Mouse (Mus musculus): Measurements from ENCODE around the gene Sv2c. TPM values are rescaled to one million over a fixed set of nuclear protein-coding genes. Genes with fewer than 3 reads are reported as not detected.
"Not testable (repeated sequence)": the region's sequence is repeated elsewhere in the genome, so short reads cannot be mapped to it uniquely, and the experiment has no call there.

Gene Sv2c
- polyA plus RNA-seq, 1 experiment, result 0.04 TPM

DNA sequence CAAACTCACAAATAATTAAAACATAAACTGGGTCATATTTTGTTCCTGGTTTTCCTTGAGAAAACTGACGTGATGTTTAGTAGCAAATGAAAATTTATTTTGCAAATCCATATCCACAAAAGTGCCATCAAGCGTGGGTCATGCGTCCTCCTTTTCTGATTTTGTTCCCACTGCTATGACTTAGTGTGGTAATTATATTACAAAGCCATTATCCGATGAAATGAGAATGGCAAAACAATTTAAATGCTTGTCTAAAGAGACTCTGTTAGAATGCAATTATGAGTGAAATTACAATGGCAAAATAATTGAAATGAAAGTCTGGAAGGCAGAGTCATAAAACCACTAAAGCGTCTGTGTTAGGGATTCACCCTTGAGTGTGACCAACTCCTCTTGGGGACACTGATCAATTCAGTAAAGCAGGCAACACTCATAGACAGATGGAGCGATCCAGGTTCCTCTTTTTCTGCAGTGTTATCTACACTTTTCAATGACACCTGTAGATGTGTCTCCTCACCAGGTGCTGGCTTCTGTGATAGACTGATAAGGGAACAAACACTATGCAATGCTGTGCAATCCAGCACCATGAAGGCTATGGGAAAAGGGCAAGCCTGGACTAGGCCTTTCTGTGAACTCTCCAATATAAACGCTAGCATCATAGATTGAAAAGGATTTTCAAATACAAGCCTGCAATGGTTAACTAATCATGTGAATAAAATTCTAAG is 46.6 kb downstream of the Sv2c start:
- H3K79me2 ChIP-seq (ENCODE audit: control insufficient read depth, insufficient read depth), result no peaks in the 10 kb centered on the region
- H3K4me3 ChIP-seq (ENCODE audit: insufficient read depth, poor library complexity, severe bottlenecking), result no peak overlapping the region
- no peaks in the 10 kb centered on the region for H3K36me3 ChIP-seq (ENCODE audit: control insufficient read depth, insufficient read depth)
- H3ac ChIP-seq (ENCODE audit: control insufficient read depth, insufficient read length, low read depth), result no peak overlapping the region
- TF ChIP-seq MYOD1 (IDR thresholded peaks at IDR 0.05; ENCODE audit: control insufficient read depth, insufficient read length, low read depth), result no peak
- no peak for TF ChIP-seq MYOG (IDR thresholded peaks at IDR 0.05; ENCODE audit: control insufficient read depth, extremely low read depth, insufficient read length)
- TF ChIP-seq CTCF (IDR thresholded peaks at IDR 0.05; ENCODE audit: control insufficient read depth, insufficient read depth, insufficient read length), result no peak
- no peak for TF ChIP-seq USF1 (IDR thresholded peaks at IDR 0.05; ENCODE audit: low read depth)
- no peak for TF ChIP-seq CEBPB (IDR thresholded peaks at IDR 0.05; ENCODE audit: low read depth)
- no peak for TF ChIP-seq MAX (IDR thresholded peaks at IDR 0.05)
- TF ChIP-seq FOSL1 (IDR thresholded peaks at IDR 0.05; ENCODE audit: insufficient read depth, low read length, poor library complexity, severe bottlenecking), result no peak
- peaks cover 2% of the 10 kb centered on the region for H3K27me3 ChIP-seq (ENCODE audit: control insufficient read depth, insufficient read depth, insufficient read length)
- H3K79me3 ChIP-seq (ENCODE audit: low read depth), result no peaks in the 10 kb centered on the region

- not testable (repeated sequence) for H3ac ChIP-seq (ENCODE audit: control insufficient read depth, insufficient read length, low read depth); H3K4me3 ChIP-seq (ENCODE audit: insufficient read depth, poor library complexity, severe bottlenecking); H3K27me3 ChIP-seq (ENCODE audit: control insufficient read depth, insufficient read depth, insufficient read length); H3K79me2 ChIP-seq (ENCODE audit: control insufficient read depth, insufficient read depth); H3K36me3 ChIP-seq (ENCODE audit: control insufficient read depth, insufficient read depth); H3K79me3 ChIP-seq (ENCODE audit: low read depth)
These were observed 50.6 kb downstream of the Sv2c start, which contains the start of gene Gm17190 for GRCm38 (mm10) chr13:96081754-96082153. Gm17190 (plus strand) TSS chr13:96082054.

DNA sequence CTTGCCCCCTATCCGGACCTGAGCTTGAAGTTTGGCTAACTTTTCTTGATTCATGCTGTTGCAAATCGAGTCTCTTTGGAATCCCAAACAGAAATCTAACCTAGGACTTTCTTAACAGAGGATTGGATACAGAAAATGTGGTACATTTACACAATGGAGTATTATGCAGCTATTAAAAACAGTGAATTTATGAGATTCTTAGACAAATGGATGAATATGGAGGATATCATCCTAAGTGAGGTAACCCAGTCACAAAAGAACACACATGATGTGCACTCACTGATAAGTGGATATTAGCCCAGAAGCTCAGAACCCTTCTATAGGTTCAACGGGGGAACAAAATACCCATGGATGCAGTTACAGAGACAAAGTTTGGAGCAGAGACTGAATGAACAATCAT is 51.1 kb downstream of the Sv2c start, which contains the start of gene Gm20075:
TSS of gene Gm20075 (minus strand) at position 101 of the 400 bp plus-strand sequence.
- not testable (repeated sequence) for H3K79me2 ChIP-seq (ENCODE audit: control insufficient read depth, insufficient read depth); H3K79me3 ChIP-seq (ENCODE audit: low read depth); H3K4me3 ChIP-seq (ENCODE audit: insufficient read depth, poor library complexity, severe bottlenecking); H3K36me3 ChIP-seq (ENCODE audit: control insufficient read depth, insufficient read depth); H3ac ChIP-seq (ENCODE audit: control insufficient read depth, insufficient read length, low read depth); H3K27me3 ChIP-seq (ENCODE audit: control insufficient read depth, insufficient read depth, insufficient read length)

GRCm38 (mm10) chr13:96073555-96073954 is 58.8 kb downstream of the Sv2c start:
- no peaks in the 10 kb centered on the region for H3K79me3 ChIP-seq (ENCODE audit: low read depth)
- TF ChIP-seq MYOG (IDR thresholded peaks at IDR 0.05; ENCODE audit: control insufficient read depth, extremely low read depth, insufficient read length), result no peak
- no peak for TF ChIP-seq FOSL1 (IDR thresholded peaks at IDR 0.05; ENCODE audit: insufficient read depth, low read length, poor library complexity, severe bottlenecking)
- TF ChIP-seq USF1 (IDR thresholded peaks at IDR 0.05; ENCODE audit: low read depth), result no peak
- TF ChIP-seq CTCF (IDR thresholded peaks at IDR 0.05; ENCODE audit: control insufficient read depth, insufficient read depth, insufficient read length), result no peak
- TF ChIP-seq MAX (IDR thresholded peaks at IDR 0.05), result no peak
- no peak for TF ChIP-seq CEBPB (IDR thresholded peaks at IDR 0.05; ENCODE audit: low read depth)
- TF ChIP-seq MYOD1 (IDR thresholded peaks at IDR 0.05; ENCODE audit: control insufficient read depth, insufficient read length, low read depth), result no peak
- no peaks in the 10 kb centered on the region for H3K79me2 ChIP-seq (ENCODE audit: control insufficient read depth, insufficient read depth)
- H3K4me3 ChIP-seq (ENCODE audit: insufficient read depth, poor library complexity, severe bottlenecking), result no peak overlapping the region
- H3K36me3 ChIP-seq (ENCODE audit: control insufficient read depth, insufficient read depth), result no peaks in the 10 kb centered on the region
- no peak overlapping the region for H3ac ChIP-seq (ENCODE audit: control insufficient read depth, insufficient read length, low read depth)
- peaks cover 3% of the 10 kb centered on the region for H3K27me3 ChIP-seq (ENCODE audit: control insufficient read depth, insufficient read depth, insufficient read length)

DNA sequence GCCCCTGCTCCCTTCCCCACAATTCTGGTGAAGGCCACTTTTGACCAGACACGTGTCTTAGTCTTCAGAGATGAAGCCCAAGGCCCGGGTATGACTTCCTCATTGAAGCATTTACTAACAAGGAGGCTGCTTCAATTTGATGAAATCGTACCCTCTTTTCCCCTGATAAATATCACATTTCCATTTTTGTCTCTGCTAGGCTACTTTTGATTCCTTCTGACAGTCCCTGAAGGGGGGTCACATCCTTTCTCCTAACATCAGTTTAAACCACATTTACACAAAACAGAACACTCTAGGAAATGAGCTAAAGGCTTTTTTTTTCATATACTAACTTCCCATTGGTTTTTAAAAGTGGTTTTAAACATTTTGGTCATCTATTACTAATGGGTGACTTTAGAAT is 79.6 kb downstream of the Sv2c start:
- H3K79me2 ChIP-seq (ENCODE audit: control insufficient read depth, insufficient read depth), result no peaks in the 10 kb centered on the region
- TF ChIP-seq CEBPB (IDR thresholded peaks at IDR 0.05; ENCODE audit: low read depth) (no peak), MYOD1 (IDR thresholded peaks at IDR 0.05; ENCODE audit: control insufficient read depth, insufficient read length, low read depth) (no peak), CTCF (IDR thresholded peaks at IDR 0.05; ENCODE audit: control insufficient read depth, insufficient read depth, insufficient read length) (no peak), FOSL1 (IDR thresholded peaks at IDR 0.05; ENCODE audit: insufficient read depth, low read length, poor library complexity, severe bottlenecking) (no peak), USF1 (IDR thresholded peaks at IDR 0.05; ENCODE audit: low read depth) (no peak), MAX (IDR thresholded peaks at IDR 0.05) (no peak), MYOG (IDR thresholded peaks at IDR 0.05; ENCODE audit: control insufficient read depth, extremely low read depth, insufficient read length) (no peak)
- H3K4me3 ChIP-seq (ENCODE audit: insufficient read depth, poor library complexity, severe bottlenecking), result no peak overlapping the region
- no peaks in the 10 kb centered on the region for H3K79me3 ChIP-seq (ENCODE audit: low read depth)
- H3ac ChIP-seq (ENCODE audit: control insufficient read depth, insufficient read length, low read depth), result no peak overlapping the region
- no peaks in the 10 kb centered on the region for H3K36me3 ChIP-seq (ENCODE audit: control insufficient read depth, insufficient read depth)
- H3K27me3 ChIP-seq (ENCODE audit: control insufficient read depth, insufficient read depth, insufficient read length), result no peaks in the 10 kb centered on the region

- TF ChIP-seq MYOG (IDR thresholded peaks at IDR 0.05; ENCODE audit: control insufficient read depth, extremely low read depth, insufficient read length) (no peak), USF1 (IDR thresholded peaks at IDR 0.05; ENCODE audit: low read depth) (no peak), FOSL1 (IDR thresholded peaks at IDR 0.05; ENCODE audit: insufficient read depth, low read length, poor library complexity, severe bottlenecking) (no peak), MAX (IDR thresholded peaks at IDR 0.05) (no peak), CTCF (IDR thresholded peaks at IDR 0.05; ENCODE audit: control insufficient read depth, insufficient read depth, insufficient read length) (no peak), MYOD1 (IDR thresholded peaks at IDR 0.05; ENCODE audit: control insufficient read depth, insufficient read length, low read depth) (no peak), CEBPB (IDR thresholded peaks at IDR 0.05; ENCODE audit: low read depth) (no peak)
- Histone ChIP-seq H3K36me3 (ENCODE audit: control insufficient read depth, insufficient read depth) (no peaks in the 10 kb centered on the region), H3ac (ENCODE audit: control insufficient read depth, insufficient read length, low read depth) (no peak overlapping the region)
These were observed 87.0 kb downstream of the Sv2c start for GRCm38 (mm10) chr13:96045396-96045795.

More at GRCm38 (mm10) chr13:96045396-96045795, 87.0 kb downstream of the Sv2c start:
- H3K4me3 ChIP-seq (ENCODE audit: insufficient read depth, poor library complexity, severe bottlenecking), result no peak overlapping the region
- no peaks in the 10 kb centered on the region for H3K79me2 ChIP-seq (ENCODE audit: control insufficient read depth, insufficient read depth)
- H3K79me3 ChIP-seq (ENCODE audit: low read depth), result no peaks in the 10 kb centered on the region
- H3K27me3 ChIP-seq (ENCODE audit: control insufficient read depth, insufficient read depth, insufficient read length), result no peaks in the 10 kb centered on the region

Measured in C2C12 (cell line).